Mouse (Mus musculus) neural tube, embryonic 13.5 days (tissue): ENCODE data around the gene Mapre1. TPM values are rescaled to one million over a fixed set of nuclear protein-coding genes. Genes with fewer than 3 reads are reported as not detected.
A peak's percentile ranks its signal among the peaks of the same experiment; 100 is the strongest.

Source experiments
- ATAC-seq: fragments of 200-750 bp; cut with Nextera tagmentation; 2 replicates; pipeline ENCODE4 v1.8.0; 2017; ENCODE audit warnings: low read depth, mild to moderate bottlenecking, moderate TSS enrichment, moderate library complexity
- H3K27ac ChIP-seq: fragments of 300-500 bp; sonication (generic); replicated peaks from 2 replicates; pipeline ENCODE4 v1.5.1; 2015; ENCODE audit warnings: moderate library complexity, mild to moderate bottlenecking, inconsistent platforms
- H3K27me3 ChIP-seq: fragments of 300-500 bp; sonication (generic); 2 replicates; pipeline ENCODE4 v1.6.1; 2015; ENCODE audit warnings: mild to moderate bottlenecking, inconsistent platforms
- H3K36me3 ChIP-seq: fragments of 300-500 bp; sonication (generic); 2 replicates; pipeline ENCODE4 v1.6.1; 2015; ENCODE audit warnings: mild to moderate bottlenecking, inconsistent platforms
- H3K4me1 ChIP-seq: fragments of 300-500 bp; sonication (generic); replicated peaks from 2 replicates; pipeline ENCODE4 v1.6.1; 2015; ENCODE audit warnings: inconsistent platforms
- H3K4me2 ChIP-seq: fragments of 300-500 bp; sonication (generic); 2 replicates; pipeline ENCODE4 v1.6.1; 2015; ENCODE audit warnings: inconsistent platforms, mild to moderate bottlenecking, moderate library complexity
- H3K4me3 ChIP-seq: fragments of 300-500 bp; sonication (generic); 2 replicates; pipeline ENCODE4 v1.5.1; 2015; ENCODE audit warnings: mild to moderate bottlenecking, inconsistent platforms
- H3K9ac ChIP-seq: fragments of 300-500 bp; sonication (generic); 2 replicates; pipeline ENCODE4 v1.6.1; 2015; ENCODE audit warnings: moderate library complexity, mild to moderate bottlenecking, inconsistent platforms
- H3K9me3 ChIP-seq: fragments of 300-500 bp; sonication (generic); 2 replicates; pipeline ENCODE4 v1.6.1; 2016; ENCODE audit warnings: inconsistent platforms
- WGBS: fragments of 180-500 bp; shearing (Covaris S2); methylation state at CpG from one replicate; pipeline ENCODE4 v1.1.7; 2015; 5-methylcytosine and 5-hydroxymethylcytosine counted together
- polyA plus RNA-seq: library from polyadenylated mRNA; unstranded; fragments of >200 nt; fragmentation: Nextera tagmentation; extraction: Ambion mirVana; gene quantifications from 2 replicates; pipeline ENCODE4 v1.2.1, GENCODE M21; 2015

Mapre1 gene
- polyA plus RNA-seq, 1 experiment from 2014 or later: 395 TPM

- Histone ChIP-seq H3K9ac (no peak overlapping the region), H3K4me2 (no peak overlapping the region), H3K27ac (no peak overlapping the region), H3K9me3 (no peaks in the 10 kb centered on the region), H3K4me3 (no peak overlapping the region), H3K27me3 (no peaks in the 10 kb centered on the region), H3K4me1 (no peaks in the 10 kb centered on the region), H3K36me3 (no peaks in the 10 kb centered on the region)
- no peak for ATAC-seq
- WGBS: 80% methylated on average over 4 of the region's 4 CpGs
Observed at GRCm38 (mm10) chr2:153725291-153725690, 15.8 kb upstream of the Mapre1 start.

DNA sequence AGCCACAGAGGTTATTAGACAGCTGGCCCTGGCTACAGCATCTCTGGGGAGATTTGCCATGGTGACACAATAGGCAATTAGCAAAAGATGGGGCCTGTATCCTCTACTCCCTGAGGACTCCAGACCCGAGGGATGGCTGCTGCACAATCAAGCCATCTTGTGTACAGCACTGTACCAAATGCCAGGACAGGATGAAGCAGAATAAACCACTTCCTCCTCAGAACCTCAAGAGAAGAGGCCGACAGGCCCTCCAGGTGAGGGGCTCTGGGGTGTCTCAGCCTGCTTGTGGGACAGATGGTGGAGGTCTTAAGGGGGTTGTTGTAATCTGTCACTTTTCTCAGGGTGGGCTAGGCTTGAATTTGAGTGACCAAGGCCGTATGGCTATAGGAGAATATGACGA, 7.0 kb upstream of the Mapre1 start:
- Histone ChIP-seq H3K27me3 (no peaks in the 10 kb centered on the region), H3K9me3 (no peaks in the 10 kb centered on the region), H3K9ac (no peak overlapping the region), H3K4me2 (no peak overlapping the region), H3K36me3 (no peaks in the 10 kb centered on the region), H3K4me1 (no peaks in the 10 kb centered on the region), H3K27ac (no peak overlapping the region), H3K4me3 (no peak overlapping the region)
- 77% methylated on average over 4 of the region's 4 CpGs for WGBS
- no peak for ATAC-seq

DNA sequence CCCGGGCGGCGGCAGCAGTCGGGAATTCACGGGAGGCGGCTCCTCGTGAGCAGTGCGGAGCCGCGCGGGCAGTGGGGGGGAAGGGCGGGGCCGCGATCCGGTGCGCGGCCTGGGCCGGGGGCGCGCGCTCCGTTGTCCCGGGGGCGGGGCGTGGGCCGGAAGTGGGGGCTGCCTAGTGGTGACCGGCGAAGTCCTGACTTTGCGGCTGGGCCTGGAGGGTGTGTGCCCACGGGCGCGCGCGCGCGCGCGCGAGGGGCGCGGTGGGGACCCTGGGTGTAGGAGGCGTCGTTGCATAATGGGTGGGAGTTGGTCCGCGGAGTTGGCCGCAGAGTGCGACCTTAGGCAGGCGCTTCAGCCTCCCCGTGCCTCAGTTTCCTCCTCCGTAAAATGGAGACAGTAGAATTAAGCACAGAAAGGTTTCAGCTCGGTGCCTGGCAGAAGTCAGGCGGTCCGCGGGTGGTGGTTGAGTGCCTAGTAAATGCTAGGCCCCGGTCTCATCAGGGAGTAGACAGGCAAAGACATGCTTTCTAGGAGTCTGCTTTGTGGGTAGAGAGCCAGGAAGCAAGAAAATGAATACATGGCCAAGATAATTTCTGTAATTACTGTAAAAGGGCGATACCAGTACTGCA, 477 bp downstream of the Mapre1 start:
- Histone ChIP-seq H3K9ac (peak overlapping the region; percentile 91), H3K9me3 (no peaks in the 10 kb centered on the region), H3K4me2 (peak overlapping the region; percentile 80), H3K27ac (peak overlapping the region; percentile 95), H3K4me1 (peaks cover 51% of the 10 kb centered on the region), H3K36me3 (peaks cover 7% of the 10 kb centered on the region), H3K27me3 (no peaks in the 10 kb centered on the region), H3K4me3 (peak overlapping the region; percentile 81)
- under 1% methylated on average over 35 of the region's 56 CpGs for WGBS
- ATAC-seq: peak; percentile 88

DNA sequence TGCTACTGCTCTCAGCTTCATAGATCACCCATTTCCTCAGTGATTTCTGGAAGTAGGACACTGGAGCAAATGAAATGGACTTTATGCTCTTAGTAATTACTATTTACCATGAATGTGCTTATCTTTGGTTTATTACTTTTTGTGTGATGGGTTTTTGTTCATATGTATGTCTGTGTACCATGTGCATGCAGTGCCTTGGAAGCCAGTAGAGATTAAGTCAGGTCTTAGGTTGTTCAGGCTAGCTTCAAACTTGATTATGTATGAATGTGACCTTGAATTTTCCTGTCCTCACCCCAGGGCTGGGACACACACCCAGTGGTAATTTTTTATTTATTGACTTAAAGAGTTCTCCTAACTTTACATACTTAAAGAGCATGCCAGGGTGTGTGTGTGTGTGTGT, 6.9 kb downstream of the Mapre1 start:
- no peak for ATAC-seq
- no peaks in the 10 kb centered on the region for H3K9me3 ChIP-seq
- peaks cover 49% of the 10 kb centered on the region for H3K36me3 ChIP-seq
- H3K4me3 ChIP-seq: no peak overlapping the region
- no peak overlapping the region for H3K9ac ChIP-seq
- H3K4me2 ChIP-seq: no peak overlapping the region
- no peak overlapping the region for H3K27ac ChIP-seq
- H3K27me3 ChIP-seq: no peaks in the 10 kb centered on the region
- H3K4me1 ChIP-seq: peaks cover 60% of the 10 kb centered on the region

GRCm38 (mm10) chr2:153750363-153750762, 9.3 kb downstream of the Mapre1 start:
- H3K27me3 ChIP-seq: no peaks in the 10 kb centered on the region
- H3K36me3 ChIP-seq: peaks cover 53% of the 10 kb centered on the region
- H3K4me3 ChIP-seq: no peak overlapping the region
- H3K4me1 ChIP-seq: peaks cover 36% of the 10 kb centered on the region
- WGBS: 83% methylated on average over 2 of the region's 2 CpGs
- no peak overlapping the region for H3K4me2 ChIP-seq
- no peak overlapping the region for H3K9ac ChIP-seq
- no peaks in the 10 kb centered on the region for H3K9me3 ChIP-seq
- no peak overlapping the region for H3K27ac ChIP-seq
- no peak for ATAC-seq

DNA sequence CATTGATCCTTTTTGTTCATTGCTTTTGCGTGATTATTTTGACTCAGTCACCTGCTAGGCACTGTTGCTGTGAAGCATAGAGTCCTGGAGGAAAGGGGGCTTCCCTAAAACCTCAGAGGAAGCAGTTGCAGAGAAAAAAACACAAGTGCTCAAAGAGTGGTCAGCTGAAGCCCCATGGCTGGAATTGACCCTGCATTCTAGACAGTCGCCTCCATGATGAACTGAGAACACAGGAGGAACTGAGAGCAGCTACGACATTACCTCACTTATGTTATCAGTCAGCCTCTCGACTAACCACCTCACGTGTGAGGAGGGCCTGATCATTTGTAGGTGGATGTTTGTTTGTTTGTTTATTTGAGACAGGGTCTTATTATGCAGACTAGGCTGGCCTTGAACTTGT, 21.0 kb downstream of the Mapre1 start:
- H3K9ac ChIP-seq: no peak overlapping the region
- no peak for ATAC-seq
- peaks cover 97% of the 10 kb centered on the region for H3K36me3 ChIP-seq
- no peak overlapping the region for H3K4me2 ChIP-seq
- no peaks in the 10 kb centered on the region for H3K4me1 ChIP-seq
- H3K27ac ChIP-seq: no peak overlapping the region
- no peak overlapping the region for H3K4me3 ChIP-seq
- H3K27me3 ChIP-seq: no peaks in the 10 kb centered on the region
- no peaks in the 10 kb centered on the region for H3K9me3 ChIP-seq
- WGBS: 90% methylated on average over 5 of the region's 5 CpGs

DNA sequence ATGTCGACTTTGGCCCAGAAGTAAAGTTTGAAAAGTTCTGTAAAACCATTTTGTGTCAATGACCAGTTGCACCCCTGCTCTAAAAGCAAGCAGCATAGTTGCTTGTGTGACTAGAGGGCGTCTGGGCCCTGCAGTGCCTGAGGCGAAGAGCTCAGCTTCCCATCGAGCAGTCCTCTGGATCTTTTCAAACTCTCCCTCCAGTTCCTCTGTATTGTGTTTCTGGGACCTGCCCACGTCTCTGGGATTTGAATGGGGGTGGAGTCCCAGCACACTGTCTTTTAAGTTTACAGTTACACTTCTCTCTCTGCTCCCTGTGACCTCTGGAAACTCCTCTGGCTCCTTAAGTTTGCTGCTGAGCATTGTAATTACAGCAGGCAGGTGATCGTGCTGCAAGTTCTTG, 26.4 kb downstream of the Mapre1 start:
- no peaks in the 10 kb centered on the region for H3K27me3 ChIP-seq
- H3K9ac ChIP-seq: no peak overlapping the region
- WGBS: 60% methylated on average over 6 of the region's 6 CpGs
- no peaks in the 10 kb centered on the region for H3K9me3 ChIP-seq
- ATAC-seq: no peak
- H3K4me2 ChIP-seq: no peak overlapping the region
- peaks cover 81% of the 10 kb centered on the region for H3K36me3 ChIP-seq
- no peak overlapping the region for H3K27ac ChIP-seq
- no peaks in the 10 kb centered on the region for H3K4me1 ChIP-seq
- no peak overlapping the region for H3K4me3 ChIP-seq

DNA sequence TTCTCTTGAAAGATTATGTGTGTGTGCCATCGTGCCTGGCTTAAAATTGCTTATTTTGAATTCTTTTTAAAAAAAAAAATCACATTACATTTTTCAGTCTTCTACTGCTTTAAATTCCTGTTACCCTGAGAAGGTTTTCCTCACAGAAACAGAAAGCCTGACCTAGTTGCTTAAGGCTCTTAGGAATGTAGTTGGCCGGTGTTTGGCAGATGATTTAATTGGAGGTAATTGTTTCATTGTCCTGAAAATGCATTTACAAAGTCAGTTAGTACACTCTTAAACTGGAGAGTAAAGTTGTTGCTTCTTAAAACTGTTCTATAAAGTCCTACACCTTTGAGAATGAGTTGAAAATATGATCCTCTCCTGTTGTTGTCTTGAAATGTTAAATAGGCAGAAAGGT, 27.8 kb downstream of the Mapre1 start:
- no peak overlapping the region for H3K27ac ChIP-seq
- no peak overlapping the region for H3K4me2 ChIP-seq
- H3K9ac ChIP-seq: no peak overlapping the region
- 86% methylated on average over 2 of the region's 2 CpGs for WGBS
- ATAC-seq: no peak
- H3K4me3 ChIP-seq: no peak overlapping the region
- no peaks in the 10 kb centered on the region for H3K9me3 ChIP-seq
- H3K36me3 ChIP-seq: peaks cover 81% of the 10 kb centered on the region
- no peaks in the 10 kb centered on the region for H3K27me3 ChIP-seq
- no peaks in the 10 kb centered on the region for H3K4me1 ChIP-seq

- WGBS: 92% methylated on average over 4 of the region's 4 CpGs
- no peak overlapping the region for H3K27ac ChIP-seq
- no peaks in the 10 kb centered on the region for H3K4me1 ChIP-seq
- H3K9ac ChIP-seq: no peak overlapping the region
- peaks cover 49% of the 10 kb centered on the region for H3K36me3 ChIP-seq
- ATAC-seq: no peak
- no peaks in the 10 kb centered on the region for H3K9me3 ChIP-seq
- no peak overlapping the region for H3K4me3 ChIP-seq
- no peaks in the 10 kb centered on the region for H3K27me3 ChIP-seq
- H3K4me2 ChIP-seq: no peak overlapping the region
Observed at GRCm38 (mm10) chr2:153772950-153773349, 31.9 kb downstream of the Mapre1 start.

DNA sequence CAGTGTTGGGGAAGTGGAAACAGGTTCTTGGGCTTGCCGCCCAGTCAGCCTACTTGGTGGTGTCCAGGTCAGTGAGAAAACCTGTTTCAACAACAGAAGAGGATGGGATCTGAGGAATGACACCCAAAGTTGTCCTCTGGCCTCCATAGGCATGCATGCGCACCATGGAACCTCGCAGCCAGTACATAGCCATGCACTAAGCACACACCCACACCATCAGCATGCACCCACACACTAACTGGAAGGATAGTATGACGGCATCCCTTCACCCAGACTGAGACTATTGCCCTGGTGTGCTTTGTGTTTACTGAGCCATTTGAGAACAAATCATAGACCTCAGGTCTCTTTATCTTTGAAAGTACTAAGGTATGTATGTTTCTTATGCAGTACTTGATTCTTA, 34.4 kb downstream of the Mapre1 start:
- H3K9me3 ChIP-seq: no peaks in the 10 kb centered on the region
- no peak overlapping the region for H3K4me2 ChIP-seq
- no peaks in the 10 kb centered on the region for H3K27me3 ChIP-seq
- ATAC-seq: no peak
- peaks cover 11% of the 10 kb centered on the region for H3K4me1 ChIP-seq
- no peak overlapping the region for H3K27ac ChIP-seq
- H3K36me3 ChIP-seq: peaks cover 33% of the 10 kb centered on the region
- 95% methylated on average over 4 of the region's 4 CpGs for WGBS
- no peak overlapping the region for H3K4me3 ChIP-seq
- H3K9ac ChIP-seq: no peak overlapping the region

DNA sequence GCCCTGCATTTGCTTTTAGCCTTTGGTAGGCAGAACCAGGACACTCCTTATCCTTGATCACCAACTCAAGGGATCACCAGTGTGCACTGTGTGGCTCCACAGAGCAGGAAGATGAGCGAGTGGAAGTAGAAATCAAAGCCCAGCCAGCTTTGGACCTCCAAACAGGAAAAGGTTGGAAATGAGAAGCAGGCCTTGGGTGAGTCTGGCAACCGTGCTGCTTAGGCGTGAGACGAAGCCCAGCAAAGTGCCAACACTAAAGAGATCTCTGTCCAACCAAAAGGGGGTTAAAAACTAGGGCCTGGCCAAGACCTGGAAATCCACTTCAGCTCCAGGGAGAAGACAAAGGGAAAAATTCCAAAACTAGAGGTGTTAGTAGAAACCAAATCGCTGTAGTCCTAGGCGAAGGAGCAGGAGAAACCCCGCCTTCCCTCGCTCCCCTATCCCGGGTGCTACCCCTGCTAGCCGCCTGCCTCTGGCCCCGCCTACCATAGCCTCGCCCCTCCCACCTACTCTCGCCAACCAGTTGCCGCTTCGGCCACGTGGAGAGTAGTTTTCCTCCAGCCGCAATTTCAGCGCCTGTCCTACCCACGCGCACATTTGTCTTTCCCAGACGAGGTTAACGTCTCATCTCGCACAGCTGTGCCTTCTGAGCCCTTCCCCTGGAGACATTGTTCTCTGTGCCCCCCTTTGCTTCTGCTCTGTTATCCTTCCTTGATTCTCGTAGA, 37.7 kb downstream of the Mapre1 start:
- H3K27ac ChIP-seq: 0 out of 2 replicates have a peak overlapping the region, but pooled peaks have one; percentile 33
- peak; percentile 82 for ATAC-seq
- 15% methylated on average over 24 of the region's 24 CpGs for WGBS

GRCm38 (mm10) chr2:153779394-153779981, 38.4 kb downstream of the Mapre1 start, which contains the start of gene Efcab8:
Gene Efcab8 (plus strand): TSS chr2:153779931.
- Histone ChIP-seq H3K9ac (0 out of 2 replicates have a peak within 1 kb of the TSS, but pooled peaks have one; percentile 14), H3K4me1 (peaks cover 11% of the 10 kb centered on the region), H3K36me3 (no peaks in the 10 kb centered on the region), H3K4me2 (peak within 1 kb of the TSS; percentile 50), H3K9me3 (no peaks in the 10 kb centered on the region), H3K4me3 (peak within 1 kb of the TSS; percentile 24), H3K27me3 (no peaks in the 10 kb centered on the region), H3K27ac (0 out of 2 replicates have a peak within 1 kb of the TSS, but pooled peaks have one; percentile 33)
- peak; percentile 50 for ATAC-seq
- WGBS: 49% methylated on average over 12 of the region's 12 CpGs

More for the DNA sequence above, 37.7 kb downstream of the Mapre1 start:
- peak overlapping the region; percentile 50 for H3K4me2 ChIP-seq
- H3K36me3 ChIP-seq: peaks cover 6% of the 10 kb centered on the region
- H3K9me3 ChIP-seq: no peaks in the 10 kb centered on the region
- H3K4me1 ChIP-seq: peaks cover 11% of the 10 kb centered on the region
- H3K4me3 ChIP-seq: peak overlapping the region; percentile 24
- no peaks in the 10 kb centered on the region for H3K27me3 ChIP-seq
- 0 out of 2 replicates have a peak overlapping the region, but pooled peaks have one; percentile 14 for H3K9ac ChIP-seq
